Mouse (Mus musculus): ENCODE data around the gene Plekhh2.

Gene Plekhh2

DNA sequence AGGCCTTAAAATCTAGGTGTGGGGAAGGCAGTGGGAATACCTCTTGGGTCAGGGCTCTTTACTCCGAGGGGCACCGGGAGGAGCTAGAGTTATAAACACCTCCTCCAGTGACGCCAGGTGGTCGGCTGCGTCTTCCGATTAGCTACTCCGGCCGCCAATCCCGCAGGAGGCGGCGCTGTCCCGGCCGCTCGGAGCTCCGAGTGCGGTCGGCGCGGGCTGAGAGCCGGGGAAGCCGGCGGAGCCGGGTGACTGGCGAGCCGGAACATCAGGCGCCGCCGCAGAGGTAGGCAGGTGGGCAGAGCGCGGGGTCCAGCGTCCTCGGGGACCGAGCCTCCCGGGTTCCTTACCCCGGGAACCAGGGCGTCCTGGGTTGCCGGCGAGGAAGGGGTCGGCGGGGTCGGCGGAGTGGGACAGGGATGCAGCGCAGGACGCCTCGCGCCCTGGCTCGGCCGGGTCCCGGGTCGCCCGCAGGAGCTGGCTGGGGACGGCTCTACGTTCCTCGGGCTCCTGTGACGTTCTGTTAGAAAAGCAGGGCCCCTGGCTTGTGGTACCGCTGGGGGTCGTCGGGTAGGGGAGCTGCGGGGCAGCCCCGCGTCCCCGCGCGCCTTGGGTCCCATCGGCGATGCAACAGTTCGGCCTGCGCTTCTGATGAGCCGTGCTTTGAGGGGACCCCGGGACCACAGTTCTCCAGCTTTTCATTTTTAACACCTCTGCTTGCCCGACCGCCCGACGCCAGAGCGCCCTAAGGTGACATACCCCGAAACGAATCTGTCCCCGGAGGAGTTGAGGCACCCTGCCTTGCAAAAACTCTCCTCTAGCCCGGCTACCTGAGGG lies at the start of gene Plekhh2:
Gene Plekhh2, plus strand, starts transcription at position 214 of the 834 bp plus-strand sequence.
- DNase-seq (ENCODE audit: low read depth, low spot score), result peak; percentile 59

DNA sequence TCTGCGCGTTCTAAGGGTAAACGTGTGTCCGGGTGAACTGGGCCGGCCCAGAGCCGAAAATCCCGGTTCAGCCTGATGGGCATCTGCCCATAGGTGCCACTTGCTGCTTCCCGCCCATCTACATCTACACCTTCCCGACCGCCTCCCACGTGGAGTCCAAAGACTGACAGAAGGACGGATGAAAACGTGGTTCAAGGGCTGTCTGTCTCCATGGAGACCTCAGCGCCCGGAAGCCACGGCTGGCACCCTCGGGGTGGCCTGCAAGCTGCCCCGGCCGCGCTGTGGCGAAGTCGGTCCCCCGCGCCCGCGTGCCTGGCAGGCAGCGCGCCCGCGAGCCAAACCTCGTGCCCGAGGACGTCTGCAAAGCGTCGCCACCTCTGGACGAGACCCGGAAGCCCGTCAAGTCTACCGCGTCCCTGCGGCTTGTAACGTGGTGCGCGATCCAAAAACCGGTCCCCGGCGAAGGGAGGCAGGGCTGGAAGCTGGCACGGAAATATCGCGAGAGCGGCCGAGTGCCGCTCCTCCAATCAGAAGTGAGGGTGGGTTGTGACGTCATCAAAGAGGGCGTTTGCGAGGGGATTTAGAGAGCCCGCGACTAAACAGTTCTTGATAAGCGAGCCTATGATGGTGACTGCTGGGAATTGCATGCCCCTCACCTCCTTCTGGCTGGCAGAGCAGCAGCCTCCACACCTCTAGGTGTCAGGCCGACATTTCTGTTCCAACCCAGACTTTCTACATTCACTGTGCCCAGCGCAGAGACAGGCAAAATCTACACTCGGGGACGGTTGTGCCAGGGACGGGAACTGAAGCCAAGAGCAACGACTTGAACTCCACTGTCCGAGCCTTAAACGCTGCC lies 45.7 kb upstream of the Plekhh2 start, which contains the start of gene Thada:
Gene Thada, minus strand, starts transcription at position 453 of the 856 bp plus-strand sequence.
- DNase-seq (ENCODE audit: low read depth, low spot score), result peak; percentile 99

DNA sequence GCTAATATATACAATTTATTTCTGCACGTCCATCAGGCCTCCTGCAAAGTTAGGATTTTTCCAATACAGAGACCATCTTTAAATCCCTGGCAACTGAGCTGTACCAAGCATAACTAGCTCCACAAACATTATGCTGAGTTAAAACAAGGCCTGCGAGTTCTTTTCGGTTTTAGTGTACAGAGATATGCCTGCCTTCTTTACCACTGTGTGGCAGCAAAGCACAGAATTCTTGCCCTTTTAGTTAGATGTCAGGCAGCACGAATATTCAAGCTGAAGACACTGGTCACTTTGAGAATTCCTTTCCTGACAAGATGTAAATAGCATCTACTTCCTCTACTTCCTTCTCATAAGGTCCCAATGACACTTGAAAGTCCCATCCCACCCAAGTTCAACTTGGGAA lies 37.4 kb upstream of the Plekhh2 start:
- DNase-seq (ENCODE audit: low read depth, low spot score), result no peak

DNA sequence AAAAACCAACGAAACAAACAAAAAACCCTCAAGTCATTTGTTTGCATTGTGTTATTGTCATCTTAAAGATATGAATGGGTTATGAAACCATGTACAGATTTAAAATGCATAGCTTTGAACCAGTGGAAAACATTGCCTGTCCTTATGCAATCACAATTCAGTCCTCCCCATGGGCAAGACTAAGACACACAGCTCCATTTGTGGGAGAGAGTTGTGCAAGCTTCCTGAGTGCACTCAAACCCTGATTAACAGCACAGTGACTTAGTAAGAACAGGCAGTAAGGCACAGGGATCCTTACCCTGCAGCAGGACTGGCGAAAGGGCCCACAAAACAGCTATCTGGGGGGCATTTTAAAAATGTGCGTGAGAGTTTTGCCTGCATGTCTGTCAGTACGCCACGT lies 34.5 kb upstream of the Plekhh2 start:
- no peak for DNase-seq (ENCODE audit: low read depth, low spot score)

DNA sequence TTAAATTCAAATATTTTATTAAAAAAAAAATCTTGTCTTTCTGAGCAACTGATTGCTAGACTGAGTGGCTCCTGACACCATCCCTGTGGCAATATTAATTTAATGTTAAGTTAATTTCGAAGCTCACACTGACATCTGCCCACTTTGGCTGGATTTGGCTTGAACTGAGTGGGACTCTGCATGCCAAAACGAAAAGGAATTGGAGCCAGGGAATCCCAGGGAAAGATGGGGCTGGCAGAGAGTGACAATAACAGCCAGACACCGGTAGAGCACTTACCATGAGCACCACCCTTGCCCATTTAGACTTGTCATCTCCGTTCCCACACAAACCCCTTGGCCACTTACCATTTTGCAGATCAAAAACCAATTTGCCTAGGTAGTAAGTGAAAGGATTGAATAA lies 33.4 kb upstream of the Plekhh2 start:
- no peak for DNase-seq (ENCODE audit: low read depth, low spot score)

DNA sequence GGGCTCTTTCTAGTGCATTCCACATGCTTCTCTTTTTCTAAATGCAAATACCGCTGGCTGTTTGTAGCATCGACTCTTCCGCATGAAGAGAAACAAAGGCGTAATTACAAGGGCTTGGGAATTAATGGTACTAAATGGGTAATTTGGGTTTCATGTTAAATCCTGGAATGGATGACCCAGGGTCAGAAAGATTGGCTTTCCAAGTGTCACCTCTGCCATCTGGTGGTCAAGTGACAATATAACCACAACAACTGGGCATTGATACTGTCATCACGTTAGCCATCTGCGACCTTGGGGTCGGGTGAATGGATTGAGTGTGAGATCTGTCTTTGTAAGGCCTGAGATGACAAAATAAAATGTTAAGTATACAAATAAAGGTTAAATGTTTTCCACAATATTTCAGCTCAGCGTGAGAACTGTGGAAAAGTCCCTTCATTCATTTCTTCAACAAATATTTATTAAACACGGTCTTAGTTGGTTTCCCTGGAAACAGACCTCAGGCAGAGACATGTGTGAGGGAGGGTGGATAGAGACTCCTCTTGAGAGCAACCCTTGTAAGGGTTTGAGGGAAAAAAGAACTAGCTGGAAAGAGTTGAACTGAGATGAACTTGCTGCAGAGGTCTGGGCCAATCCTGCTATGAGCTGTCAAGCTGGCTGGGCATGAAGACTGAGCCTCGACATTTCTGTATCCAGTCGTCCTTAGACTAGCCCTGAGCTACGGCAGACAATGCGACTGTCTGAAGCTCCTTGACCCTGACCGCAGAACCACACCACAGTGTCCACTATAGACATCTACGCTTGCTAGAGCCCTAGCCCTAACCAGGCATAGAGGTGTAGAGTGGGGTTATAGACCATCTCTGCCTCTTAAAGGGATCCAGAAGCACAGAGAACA lies 31.0 kb upstream of the Plekhh2 start:
- DNase-seq (ENCODE audit: low read depth, low spot score), result peak; percentile 42

DNA sequence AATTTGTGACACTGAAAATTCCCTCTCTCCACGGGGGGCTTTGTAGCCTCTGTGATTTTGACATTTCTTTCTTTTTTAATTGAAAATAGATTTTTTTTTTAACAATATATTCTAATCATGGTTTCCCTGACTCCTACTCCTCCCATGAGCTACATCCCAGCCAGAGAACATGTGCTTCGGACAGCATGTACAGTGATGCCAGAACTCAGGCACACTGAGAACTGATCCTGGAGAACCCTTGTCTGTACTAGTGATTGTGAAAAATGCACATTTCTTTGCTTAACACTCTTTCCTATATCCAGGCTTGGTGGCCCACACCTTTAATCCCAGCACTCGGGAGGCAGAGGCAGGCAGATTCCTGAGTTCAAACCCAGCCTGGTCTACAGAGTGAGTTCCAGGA lies 28.9 kb upstream of the Plekhh2 start:
- no peak for DNase-seq (ENCODE audit: low read depth, low spot score)

DNA sequence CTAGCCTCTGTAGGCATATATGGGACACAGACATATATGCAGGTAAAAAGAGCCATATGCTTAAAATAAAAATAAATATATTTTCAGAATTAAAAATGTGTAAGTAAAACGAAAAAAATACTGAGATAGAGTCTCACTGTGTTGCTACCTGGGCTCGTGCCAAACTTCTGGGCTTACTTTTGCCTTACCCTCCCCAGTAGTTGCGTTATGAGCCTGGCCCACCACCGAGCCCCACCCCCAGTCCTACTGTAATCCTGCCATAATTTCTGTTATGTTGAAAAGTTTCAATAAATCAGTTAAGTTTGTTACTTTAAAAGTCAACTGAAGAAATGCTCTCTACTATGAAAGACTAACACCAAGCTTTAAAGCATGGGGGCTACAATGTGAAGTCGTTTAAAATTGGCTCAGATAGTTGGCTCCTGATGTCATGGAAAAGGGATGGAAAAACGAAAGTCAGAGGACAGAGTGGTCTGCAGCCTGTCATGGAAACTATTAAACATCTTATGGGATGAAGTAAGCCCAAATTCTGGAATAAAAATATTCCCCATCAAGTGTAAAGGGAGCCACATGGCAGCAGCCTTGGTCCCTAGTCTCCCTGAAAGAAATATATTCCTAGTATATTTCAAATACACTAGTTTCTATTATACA lies 27.9 kb upstream of the Plekhh2 start:
- DNase-seq (ENCODE audit: low read depth, low spot score), result no peak

DNA sequence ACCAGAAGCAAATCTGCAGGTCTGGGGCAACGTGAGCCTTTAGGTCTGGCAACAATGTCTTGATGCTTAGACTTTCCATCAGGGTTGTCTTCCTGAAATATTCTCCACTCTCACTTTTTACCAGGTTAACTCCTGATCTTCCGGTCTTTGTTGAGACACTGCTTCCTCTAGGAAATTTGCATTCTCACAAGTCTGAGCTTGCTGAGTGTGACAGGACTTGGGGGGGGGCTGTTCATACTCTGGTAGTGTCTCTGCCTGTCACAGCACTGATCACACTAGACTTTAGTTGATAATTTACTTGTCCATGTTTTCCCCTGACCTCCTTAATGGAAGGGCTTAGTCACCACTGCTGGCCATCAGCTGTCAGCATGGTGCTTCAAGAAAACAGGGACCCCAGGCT lies 24.3 kb upstream of the Plekhh2 start:
- DNase-seq (ENCODE audit: low read depth, low spot score), result no peak

DNA sequence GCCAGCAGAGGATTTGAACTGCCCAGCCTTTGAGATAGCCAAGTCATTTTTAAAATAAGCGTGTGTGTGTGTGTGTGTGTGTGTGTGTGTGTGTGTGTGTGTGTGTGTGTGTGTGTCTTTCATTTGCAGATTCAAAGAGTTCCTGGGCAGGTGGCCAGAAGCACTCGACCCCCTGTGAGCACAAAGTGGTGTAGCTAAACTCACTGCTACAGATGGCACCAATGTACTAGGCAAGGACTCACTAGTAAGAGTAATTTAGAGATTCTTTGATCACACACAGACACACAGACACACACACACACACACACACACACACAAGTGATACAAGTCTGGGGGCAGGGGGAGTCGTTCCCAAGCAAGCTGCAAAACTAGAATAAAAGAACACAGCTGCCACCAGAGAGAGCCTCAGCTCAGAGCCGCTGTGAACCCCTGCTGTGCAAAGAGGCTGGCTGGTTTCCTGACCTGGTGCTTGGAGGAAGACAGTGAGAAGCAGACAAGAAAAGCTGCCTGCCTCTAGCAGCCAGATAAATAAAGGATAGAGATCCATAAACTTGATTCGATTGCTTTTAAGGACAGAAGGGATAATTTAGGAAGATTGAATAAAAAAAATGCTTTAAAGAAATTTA lies 19.3 kb upstream of the Plekhh2 start:
- DNase-seq (ENCODE audit: low read depth, low spot score), result no peak

DNA sequence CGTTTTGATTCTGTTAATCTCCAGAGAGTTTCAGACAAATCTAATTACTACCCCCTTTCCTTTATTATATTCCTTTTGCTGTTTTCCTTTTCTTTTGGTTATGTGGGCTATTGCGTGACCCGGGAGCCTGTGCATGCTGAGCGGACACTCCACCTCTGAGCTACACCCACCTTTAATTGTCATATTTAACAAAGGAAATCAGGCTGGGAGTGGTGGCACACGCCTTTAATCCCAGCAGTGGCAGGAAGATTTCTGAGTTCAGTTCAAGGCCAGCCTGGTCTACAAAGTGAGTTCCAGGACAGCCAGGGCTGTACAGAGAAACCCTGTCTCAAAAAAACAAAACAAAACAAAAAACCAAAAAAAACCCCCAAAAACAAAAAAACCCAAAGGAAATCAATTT lies 14.7 kb upstream of the Plekhh2 start:
- DNase-seq (ENCODE audit: low read depth, low spot score), result no peak

DNA sequence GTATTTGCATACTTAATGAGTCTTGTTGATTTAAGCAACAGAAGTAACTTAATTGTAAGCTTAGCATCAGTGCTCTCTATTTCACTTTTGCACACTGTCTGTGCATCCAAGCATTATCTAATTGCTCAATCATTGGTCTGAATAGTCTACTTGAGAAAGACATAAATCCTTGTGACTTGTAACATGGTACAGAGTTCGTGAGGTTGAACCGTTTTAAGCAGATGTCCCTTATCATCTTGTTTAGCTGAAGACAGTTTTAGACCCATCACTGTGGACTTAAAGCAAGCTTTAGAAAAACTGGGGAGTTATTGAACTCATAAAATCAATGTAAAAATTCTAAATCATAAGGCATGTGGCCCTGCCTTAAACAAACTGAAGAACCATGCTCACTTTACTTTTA lies 14.1 kb upstream of the Plekhh2 start:
- no peak for DNase-seq (ENCODE audit: low read depth, low spot score)

DNA sequence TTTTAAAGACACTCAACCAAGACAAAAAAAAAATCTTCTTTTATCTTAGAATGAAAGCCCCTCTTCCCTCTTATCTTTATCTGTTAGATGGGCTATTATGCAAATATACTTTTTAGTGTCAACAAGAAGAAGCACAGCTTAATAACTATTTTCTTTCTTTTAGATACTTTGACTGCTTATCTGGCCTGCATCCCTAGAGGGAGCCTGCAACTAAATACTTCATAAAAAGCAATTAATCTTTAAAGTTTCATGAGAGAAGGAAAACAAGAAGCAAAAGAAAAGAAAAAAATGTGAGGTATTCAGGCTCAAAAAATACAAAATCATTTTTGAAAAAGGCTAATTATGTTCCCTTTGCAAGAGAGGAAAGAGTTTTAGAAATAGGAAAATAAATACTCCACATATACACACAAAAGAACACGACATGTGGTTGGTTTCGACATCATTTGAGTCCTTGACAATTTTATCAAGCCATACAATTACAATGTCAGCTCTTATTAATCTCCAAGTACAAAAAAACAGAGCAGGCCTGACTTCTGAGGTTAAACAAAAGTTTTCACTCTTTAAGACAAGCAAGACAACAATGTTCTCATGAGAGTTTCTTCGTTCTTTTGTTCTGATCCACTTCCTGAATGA lies 13.6 kb upstream of the Plekhh2 start:
- no peak for DNase-seq (ENCODE audit: low read depth, low spot score)

DNA sequence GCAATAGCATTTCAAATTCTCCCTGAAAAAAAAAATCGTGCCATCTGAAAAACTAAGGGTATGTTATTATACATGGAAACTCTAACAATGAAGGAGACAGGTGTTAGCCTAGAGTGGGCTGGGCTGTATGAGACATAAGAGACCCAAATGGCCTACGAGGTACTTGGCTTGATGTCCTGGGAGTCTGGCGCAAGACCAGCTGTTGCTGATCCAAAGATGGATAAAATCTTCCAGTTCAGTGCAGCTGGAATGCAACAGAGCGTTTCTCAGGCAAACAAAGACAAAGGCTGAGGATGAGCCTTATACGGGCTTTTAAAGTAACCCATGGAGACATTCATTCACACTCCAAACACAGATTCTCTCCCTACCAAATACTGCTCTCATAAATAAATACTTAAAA lies 13.1 kb upstream of the Plekhh2 start:
- no peak for DNase-seq (ENCODE audit: low read depth, low spot score)

DNA sequence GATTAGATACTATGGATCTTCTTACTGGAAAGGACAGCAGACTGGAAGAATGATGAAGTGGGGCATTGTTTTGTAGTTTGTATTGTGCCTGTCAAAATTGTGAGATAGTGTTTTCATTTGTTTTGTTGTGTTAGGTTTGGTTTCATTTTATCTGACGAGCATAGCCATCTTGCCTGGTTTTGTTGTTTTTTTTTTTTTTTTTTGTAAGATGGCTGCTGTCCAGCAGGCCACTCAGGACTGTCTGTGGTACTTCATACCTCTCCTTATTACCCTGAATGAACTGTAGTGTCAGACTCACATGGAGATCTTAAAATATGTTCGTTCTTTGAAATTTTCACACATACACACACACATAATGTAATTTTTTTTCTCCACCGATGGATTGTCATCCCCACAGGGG lies 9.4 kb upstream of the Plekhh2 start:
- no peak for DNase-seq (ENCODE audit: low read depth, low spot score)

DNA sequence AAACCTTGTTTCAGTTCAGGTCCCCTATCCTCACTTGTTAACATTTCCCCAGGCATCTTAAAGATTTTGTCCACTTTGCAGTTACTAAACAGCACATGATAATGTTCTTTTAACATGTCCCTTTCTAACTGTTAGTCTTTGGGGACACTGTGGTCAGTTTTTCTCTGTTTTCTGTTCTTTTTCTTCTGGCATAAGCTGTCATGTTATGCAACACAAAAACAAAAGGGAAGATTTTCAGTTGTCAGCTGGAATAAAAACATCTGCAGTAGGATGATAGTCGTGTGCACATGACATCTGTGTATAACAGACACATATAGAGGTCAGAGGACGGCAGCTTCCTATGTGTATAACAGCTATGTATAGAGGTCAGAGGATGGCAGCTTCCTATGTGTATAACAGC lies 5.8 kb upstream of the Plekhh2 start:
- DNase-seq (ENCODE audit: low read depth, low spot score), result no peak

DNA sequence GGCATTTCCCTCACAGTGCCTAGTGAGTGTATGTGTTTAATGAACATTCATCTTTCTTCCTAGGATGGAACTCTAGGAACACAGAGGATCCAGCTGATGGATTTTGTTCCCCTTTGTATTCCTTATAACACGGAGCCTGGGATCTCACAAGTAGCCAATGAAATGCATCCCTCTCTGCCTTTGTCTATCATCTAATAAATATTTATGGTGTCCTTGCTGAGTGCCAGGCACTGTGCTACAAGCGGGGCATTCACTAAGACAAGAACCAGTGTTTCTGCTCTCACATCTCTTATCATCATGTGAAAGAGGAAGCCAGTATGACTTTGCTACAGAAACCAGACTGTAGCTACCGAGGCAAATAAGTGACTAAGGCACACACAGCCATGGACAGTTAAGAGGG lies 3.0 kb upstream of the Plekhh2 start:
- DNase-seq (ENCODE audit: low read depth, low spot score), result peak; percentile 54

DNA sequence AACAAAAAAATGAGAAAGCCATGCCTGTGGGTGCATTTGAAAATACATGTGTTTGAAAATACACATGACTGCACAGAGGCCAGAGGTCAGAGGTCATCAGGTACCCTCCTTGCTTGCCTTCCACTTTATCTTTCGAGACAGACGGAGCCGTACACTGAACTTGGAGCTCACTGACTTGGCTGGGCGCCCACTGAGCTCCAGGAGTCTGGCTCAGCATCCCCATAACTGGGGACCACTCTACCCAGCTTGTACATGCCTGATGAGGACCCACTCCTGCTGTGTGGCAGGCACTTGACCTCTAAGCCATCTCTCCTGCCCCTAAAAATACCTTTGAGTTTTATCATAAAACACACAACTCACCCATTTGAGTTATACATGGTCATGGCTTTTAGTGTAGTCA lies 2.5 kb upstream of the Plekhh2 start:
- DNase-seq (ENCODE audit: low read depth, low spot score), result no peak

DNA sequence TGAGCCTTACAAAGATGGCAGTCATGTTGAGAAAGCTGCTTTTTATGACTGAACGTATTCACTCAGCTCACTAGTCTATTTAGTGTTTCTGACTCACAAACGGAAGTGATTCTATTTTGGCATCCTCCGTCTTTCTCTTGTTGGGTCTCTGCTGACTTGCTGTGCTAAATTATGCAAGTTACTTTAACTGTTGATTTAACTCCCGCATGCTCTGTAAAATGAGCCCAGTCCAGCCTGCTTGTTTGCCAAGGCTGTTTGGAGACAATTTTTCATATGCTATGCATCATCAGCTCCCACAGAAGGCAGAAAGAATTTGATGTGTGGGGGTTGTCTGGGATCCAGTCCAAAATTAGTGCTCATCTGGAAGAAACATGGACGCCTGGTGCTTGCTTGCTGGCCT lies 1.3 kb upstream of the Plekhh2 start:
- peak; percentile 69 for DNase-seq (ENCODE audit: low read depth, low spot score)

DNA sequence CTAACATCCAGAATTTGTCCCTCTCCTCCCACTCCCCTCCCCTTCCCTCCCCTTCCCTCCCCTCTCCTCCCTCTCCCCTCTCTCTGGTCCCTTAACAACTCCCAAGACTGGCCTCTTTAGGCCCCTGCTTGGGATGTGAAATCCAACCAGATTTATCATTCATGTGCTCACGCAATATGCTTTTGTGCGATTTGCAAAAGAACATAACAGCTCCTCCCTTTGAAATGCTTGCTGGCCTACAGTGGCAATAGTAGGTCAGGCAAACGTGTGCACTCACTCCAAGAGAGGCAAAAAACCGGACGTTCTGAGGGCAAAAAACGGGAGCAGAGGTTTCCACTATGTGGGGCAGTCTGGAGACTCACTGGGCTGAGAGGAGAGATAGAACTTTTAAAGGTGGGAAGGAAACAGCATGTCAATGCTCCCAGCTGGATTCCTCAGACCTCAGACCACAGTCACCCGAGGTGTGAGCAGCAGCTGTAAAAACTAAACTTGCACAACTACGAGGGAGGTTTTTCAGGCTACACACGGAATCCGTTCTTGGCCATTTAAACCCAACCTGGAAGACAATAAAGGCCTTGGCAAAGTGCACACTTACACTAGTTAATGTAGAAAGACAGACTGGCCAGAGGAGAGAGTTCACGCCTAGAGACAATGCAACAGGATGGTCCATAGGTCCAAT lies 595 bp upstream of the Plekhh2 start:
- no peak for DNase-seq (ENCODE audit: low read depth, low spot score)

All from A20 (cell line).